Mouse (Mus musculus) left cerebral cortex, adult 8-10 months (tissue): ENCODE results near the gene Klc3. TPM values are rescaled to one million over a fixed set of nuclear protein-coding genes. Genes with fewer than 3 reads are reported as not detected.

Source experiments
- DNase-seq, 2 experiments: peaks; one replicate each; pipeline ENCODE4 v3.0.0; 2022; ENCODE audit warnings: low spot score in 2 of 2
- microRNA-seq, 2 experiments: library from miRNA; unstranded; fragments of <30 nt; microRNA quantifications; one replicate each; pipeline ENCODE4 v1.2.0; 2022
- total RNA-seq, 4 experiments: library from RNA; stranded (reverse); gene quantifications; 2 replicates each; pipeline ENCODE4 v1.2.4; 2022

Klc3 gene
- total RNA-seq, 4 experiments from 2014 or later = 4.5 to 5.9 (median 5.1) TPM

DNA sequence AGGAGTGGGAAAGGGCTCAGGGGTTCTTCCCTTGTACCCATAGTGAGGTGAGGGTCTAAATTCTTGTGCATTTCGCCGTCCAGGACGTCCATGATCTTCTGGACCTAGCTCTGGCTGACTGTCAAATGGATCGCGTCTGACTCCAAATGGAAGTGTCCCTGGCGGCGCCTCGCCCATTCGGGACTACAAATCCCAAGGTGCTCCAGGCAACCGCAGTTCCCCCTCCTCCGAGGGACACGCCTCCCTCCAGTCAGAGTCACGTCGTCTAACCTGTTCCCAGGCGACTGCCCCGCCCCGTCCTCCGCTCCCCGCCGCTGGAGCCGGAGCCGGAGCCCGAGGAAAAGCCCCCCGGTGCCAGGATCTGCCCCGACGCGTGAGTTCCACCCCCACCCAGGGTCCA is 43.0 kb downstream of the Klc3 start:
- peak; percentile 72 to 93 for DNase-seq

DNA sequence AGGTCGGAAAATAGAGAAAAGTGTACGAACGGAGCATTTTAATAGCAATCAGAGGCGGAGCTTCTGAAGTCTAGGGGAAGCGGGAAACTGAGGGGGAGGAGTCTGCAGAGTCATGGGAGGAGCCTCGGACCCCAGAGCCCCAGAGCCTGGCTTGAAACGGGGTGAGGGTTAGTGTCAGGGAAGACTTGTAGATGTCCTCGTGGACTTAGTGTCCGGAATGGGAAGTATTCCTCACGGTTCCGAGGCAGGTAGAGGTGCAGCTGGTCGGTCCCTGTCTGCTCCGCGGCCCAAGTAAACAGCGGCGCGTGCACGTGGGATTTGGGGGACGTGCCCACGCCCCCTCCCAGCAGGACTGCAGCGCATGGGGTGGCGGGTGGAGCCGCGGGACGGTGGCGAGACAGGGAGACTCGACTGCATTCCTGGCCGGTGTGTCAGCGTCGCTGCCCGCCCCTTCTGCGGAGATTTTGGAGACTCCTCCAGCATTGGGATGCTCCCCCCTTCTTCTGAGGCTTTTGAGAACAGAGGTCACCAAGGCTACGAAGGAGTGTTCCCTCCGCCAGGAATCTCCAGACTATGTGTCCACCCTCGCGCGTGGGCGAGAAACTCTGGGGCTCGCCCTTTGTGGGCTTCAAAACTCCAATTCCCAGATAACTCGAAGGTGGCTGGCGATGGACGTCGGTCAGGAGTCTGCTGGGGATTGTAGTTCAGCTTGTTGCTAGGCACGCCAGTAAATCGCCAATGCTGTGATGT is 43.8 kb downstream of the Klc3 start:
- peak in 1 of 2 experiments; percentile 75 for DNase-seq

DNA sequence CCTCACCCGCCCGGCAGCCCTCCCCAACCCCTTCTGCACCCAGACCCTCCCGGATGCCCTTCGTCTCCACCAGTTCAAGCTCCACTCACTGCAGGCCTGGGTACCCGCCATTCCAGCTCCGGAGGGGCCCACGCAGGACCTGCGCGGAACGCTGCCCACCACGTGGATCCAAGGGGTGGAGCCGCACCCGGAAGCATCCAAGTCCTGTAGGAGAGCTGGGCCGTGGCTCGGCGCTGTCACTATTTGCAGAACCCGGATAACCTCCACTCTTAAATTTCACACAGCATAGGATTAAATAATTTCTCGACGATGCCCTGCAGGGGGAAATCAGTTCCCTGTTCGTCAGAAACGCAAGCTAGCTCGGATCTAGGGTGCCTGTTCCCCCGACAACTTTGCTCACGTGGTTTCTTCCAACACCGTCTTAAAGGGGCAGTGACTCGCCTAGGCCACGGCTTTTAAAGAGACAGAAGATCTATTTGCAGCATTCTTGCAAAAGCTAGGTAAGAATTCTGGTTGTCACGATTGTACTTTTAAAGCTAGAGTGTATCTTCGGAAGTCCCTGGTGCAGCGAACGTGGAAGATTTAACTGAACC is 44.5 kb downstream of the Klc3 start, which contains the start of the genes Cd3eap and Ppp1r13l:
Gene Cd3eap (minus strand): TSS at position 185 of the 593 bp plus-strand sequence.
Gene Ppp1r13l (plus strand): TSS at position 451 of the 593 bp plus-strand sequence.
- peak; percentile 86 to 88 for DNase-seq

DNA sequence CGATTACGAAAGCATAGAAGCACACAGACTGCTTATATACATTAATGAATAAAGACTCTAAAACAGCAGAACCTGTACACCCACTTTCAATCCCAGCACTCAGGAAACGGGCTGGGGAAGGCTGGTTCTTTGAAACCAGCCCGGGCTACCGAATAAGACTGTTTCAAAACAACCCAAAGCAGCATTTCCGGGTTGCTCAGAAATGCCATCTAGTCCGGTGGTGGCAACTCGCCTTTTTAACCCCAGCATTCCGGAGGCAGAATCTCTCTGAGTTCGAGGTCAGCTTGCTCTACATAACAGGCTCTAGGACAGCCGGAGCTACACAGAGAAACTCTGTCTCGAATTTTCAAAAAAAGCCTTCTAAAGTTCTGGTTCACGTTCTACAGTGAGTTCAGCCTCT is 45.3 kb downstream of the Klc3 start:
- DNase-seq = no peak

DNA sequence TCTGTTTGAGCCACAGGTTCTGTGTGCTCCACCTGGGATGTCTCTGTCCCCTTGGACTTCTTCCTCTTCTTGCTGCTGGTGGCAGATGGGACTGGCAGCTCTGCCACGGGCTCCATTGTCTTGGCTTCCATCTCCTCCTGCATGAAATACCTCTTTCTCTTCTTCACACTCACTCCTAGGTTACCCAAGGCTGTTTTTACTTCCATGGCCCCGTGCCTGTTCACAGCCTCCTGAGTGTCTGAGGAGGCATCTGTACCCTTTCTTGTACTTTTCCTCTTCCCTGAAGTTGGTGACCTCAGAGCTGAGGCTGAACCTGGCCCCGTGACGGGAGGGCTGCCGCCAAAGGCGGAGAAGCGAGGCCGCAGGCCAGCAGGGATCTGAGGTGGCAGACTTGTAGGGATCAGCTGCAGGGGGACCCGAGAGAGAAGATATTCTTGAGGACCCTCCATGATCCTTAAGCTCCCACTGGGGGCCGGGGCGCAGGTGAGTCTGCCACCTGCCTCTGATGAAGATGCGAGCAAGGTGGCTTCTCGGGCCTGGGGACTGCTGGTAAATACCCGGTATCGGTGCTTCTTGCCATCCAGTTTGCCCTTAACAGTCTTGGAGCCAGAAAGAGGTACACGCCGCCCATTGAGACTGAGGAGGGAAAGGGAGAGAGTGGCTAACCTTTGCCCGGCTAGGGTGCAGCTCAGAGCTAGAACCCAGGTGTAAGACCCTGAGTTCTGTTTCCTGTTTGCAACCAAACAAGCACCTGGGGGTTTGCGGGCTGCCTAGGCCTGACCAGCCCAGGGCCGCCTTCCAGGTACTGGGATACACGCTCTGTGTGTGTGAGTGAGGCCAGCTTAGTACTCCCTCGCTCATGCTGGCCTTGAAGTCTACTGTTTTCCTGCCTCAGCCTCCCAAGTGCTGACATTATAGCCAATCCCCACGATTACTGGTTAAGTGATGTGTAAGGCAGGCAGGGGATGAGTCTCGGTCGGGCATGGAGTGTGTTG is 46.2 kb downstream of the Klc3 start:
- no peak for DNase-seq

DNA sequence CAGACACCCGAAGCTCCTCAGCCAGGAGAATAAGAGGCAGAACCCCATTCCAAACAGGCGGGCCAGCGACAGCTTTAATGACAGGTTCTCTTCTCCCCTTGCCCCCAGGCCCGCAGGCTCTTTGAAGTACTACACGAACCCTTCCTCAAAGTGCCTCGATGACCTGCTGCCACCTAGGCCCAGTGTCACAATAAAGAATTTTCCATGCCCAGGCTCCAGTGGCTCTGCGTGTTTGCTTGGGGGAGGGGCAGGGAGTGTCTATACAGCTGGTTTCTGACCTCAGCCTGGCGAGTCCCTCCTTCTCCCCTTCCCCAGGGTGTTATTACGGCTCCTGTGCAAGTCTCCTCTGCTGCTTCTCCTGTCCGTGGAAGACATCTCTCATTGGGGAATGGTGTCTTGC is 47.6 kb downstream of the Klc3 start:
- DNase-seq = no peak

DNA sequence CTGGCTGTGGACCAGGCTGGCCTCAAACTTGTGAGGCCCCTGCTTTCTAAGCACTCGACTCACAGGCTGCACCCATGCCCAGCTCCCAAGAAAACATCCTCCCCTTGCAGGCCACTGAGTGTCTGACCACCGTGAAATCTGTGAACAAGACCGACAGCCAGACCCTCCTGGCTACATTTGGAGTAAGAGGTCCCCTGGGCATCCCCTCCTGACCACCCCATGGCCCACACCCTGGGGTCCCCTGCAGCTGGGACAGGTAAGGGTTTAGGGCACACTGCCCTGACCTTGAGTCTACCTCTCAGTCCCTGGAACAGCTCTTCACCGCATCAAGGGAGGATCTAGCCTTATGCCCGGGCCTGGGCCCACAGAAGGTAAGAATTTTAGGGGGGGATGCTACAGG is 48.9 kb downstream of the Klc3 start:
- no peak for DNase-seq

DNA sequence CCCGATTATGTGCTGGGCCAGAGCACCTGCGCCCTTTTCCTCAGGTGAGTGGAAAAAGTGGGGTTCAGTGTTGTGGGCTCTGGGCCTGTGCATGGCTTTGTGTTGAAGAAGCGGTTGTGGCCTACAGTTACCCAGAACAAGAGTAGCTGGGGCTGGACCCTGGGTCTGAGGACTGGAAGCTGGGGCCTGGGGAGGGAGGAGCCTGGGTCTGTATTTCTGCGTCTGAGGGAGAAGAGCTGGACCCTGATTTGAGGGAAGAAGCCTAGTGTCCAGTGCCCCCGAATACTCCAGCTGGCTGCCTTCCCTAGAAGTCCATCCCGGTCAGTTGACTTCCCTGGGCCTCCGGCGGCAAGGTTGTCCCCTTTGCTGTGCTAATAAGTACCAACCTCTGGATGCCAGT is 53.7 kb downstream of the Klc3 start:
- no peak for DNase-seq

DNA sequence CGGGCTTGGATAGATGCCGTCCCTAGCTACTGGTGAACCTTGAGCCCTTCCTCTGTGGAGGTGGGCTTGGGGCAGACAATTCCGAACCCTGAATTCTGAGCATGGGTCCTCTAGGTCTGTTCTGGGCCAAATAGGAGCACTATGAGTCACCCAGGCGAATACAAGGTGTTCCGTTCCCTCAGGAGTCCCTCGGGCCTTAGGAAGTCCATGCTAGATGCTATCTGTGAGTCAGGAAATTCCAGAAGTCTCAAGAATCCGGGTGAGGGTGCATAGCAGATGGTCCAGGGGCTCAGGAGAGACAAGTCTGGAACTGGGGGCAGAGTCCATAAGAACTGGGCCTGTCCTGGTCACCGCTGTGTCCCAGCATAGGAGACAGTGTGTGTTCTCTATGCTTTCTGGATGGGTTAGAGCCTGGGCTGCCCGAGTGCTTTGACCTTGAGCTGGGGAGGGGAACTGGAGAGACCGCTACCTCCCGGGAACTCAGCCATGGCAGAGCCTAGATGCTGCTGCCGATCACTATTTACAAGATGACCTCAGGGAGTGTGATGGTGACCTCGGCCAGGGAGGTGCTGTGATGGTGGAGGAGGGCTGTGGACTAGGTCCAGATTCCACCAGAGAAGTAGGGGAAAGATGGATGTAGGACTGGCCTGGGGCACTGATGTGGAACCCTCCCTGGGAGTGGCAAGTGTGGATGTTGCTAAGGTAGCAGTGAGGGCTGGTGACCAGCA is 54.6 kb downstream of the Klc3 start:
- DNase-seq = no peak

DNA sequence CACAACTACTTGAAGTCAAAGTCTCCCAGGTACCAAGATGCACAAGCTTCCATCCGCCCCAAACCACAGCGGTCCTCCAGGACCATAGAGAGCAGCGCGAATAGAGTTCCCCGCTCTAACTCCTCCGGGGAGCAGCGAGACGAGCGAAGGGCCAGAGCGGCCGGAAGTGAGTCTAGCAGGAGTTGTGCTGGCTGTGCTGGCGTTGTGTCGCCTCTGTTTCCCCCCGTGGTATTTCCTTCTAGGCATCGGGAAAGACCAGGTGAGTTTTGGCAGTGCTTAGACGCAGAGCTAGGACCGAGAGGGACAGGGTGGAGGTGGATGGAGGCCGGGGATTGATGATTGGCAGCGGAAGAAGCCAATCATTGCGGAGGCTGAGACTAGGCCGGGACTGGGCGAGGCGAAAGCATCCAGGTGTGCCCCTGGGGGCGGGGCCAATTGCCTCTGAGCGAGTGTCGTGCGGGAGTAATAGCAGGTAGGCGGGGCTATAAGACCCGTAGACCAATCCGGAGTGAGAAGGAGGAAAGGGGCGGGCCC is 58.9 kb downstream of the Klc3 start:
- peak; percentile 86 to 97 for DNase-seq

Small RNA genes lying within 50 kb of the gene (microRNA-seq; reads per million reads assigned to microRNA genes)
- 0 reads per million in 2 experiments for gene Mir343

Other genes starting within 250 kb of the Klc3 start
- gene Gipr, start 238.0 kb downstream of the Klc3 start, total RNA-seq = 1 to 10 TPM; 1.2 to 2.5 (median 1.5) TPM
- 100 to 1,000 TPM; 159 to 188 (median 167) TPM for gene Eml2, start 227.7 kb downstream of the Klc3 start, total RNA-seq
- gene Gpr4, start 191.6 kb downstream of the Klc3 start, total RNA-seq = 1 to 10 TPM; 2.2 to 2.7 (median 2.5) TPM
- gene Opa3, start 175.8 kb downstream of the Klc3 start, total RNA-seq = 10 to 100 TPM; 40.2 to 46.7 (median 43.1) TPM
- 10 to 100 TPM; 13.6 to 16.9 (median 15.6) TPM for gene Vasp, start 132.3 kb downstream of the Klc3 start, total RNA-seq
- gene Ppm1n, start 124.0 kb downstream of the Klc3 start, total RNA-seq = under 1 TPM in 1 of 4 experiments, not detected in 3; 0.68 TPM
- 100 to 1,000 TPM; 108 to 133 (median 114) TPM for gene Rtn2, start 121.5 kb downstream of the Klc3 start, total RNA-seq
- gene Fosb, start 94.1 kb downstream of the Klc3 start, total RNA-seq = 10 to 100 TPM; 11.1 to 15.1 (median 13.8) TPM
- 10 to 100 TPM; 34.9 to 42.8 (median 38.6) TPM for gene Ercc1, start 59.3 kb downstream of the Klc3 start, total RNA-seq
- 10 to 100 TPM; 16.3 to 20.4 (median 17.4) TPM for gene Cd3eap, start 44.6 kb downstream of the Klc3 start, total RNA-seq
- 1 to 10 TPM; 3.9 to 7.7 (median 5.9) TPM for gene Ppp1r13l, start 44.4 kb downstream of the Klc3 start, total RNA-seq
- gene Ercc2, start 22.1 kb downstream of the Klc3 start, total RNA-seq = 10 to 100 TPM; 25.7 to 36.8 (median 31.0) TPM
- 10 to 100 TPM in 1 of 4 experiments, 1 to 10 TPM in 2, not detected in 1; 3.1 to 12.8 (median 9.4) TPM for gene Ckm, start 672 bp upstream of the Klc3 start, total RNA-seq
- gene Mark4, start 54.7 kb upstream of the Klc3 start, total RNA-seq = 10 to 100 TPM; 70.4 to 80.3 (median 76.2) TPM
- gene Exoc3l2, start 59.2 kb upstream of the Klc3 start, total RNA-seq = 1 to 10 TPM in 1 of 4 experiments, under 1 TPM in 3; 0.59 to 1.1 (median 0.79) TPM
- 1 to 10 TPM; 6.5 to 7.7 (median 7.1) TPM for gene Bloc1s3, start 104.3 kb upstream of the Klc3 start, total RNA-seq
- 10 to 100 TPM; 19.0 to 25.5 (median 23.5) TPM for gene Trappc6a, start 104.3 kb upstream of the Klc3 start, total RNA-seq
- gene Nkpd1, start 113.7 kb upstream of the Klc3 start, total RNA-seq = 1 to 10 TPM in 2 of 4 experiments, under 1 TPM in 2; 0.83 to 1.7 (median 1.1) TPM
- gene Ppp1r37, start 159.0 kb upstream of the Klc3 start, total RNA-seq = 100 to 1,000 TPM; 118 to 134 (median 124) TPM
- 1 to 10 TPM; 1.6 to 1.9 (median 1.8) TPM for gene Zfp296, start 173.2 kb upstream of the Klc3 start, total RNA-seq
- gene Gemin7, start 173.5 kb upstream of the Klc3 start, total RNA-seq = 10 to 100 TPM; 44.2 to 59.5 (median 51.3) TPM
- gene Clasrp, start 200.4 kb upstream of the Klc3 start, total RNA-seq = 10 to 100 TPM; 74.8 to 89.4 (median 84.1) TPM
- 1 to 10 TPM; 5.6 to 7.2 (median 6.4) TPM for gene Relb, start 225.3 kb upstream of the Klc3 start, total RNA-seq